Mouse (Mus musculus) olfactory bulb, adult 2 months (tissue): ENCODE data around the gene Maml1. TPM values are rescaled to one million over a fixed set of nuclear protein-coding genes. Genes with fewer than 3 reads are reported as not detected.

ENCODE experiments used
- H3K27ac ChIP-seq: fragments of 200-500 bp; 2 replicates; pipeline ENCODE4 v1.5.1; 2012; ENCODE audit warnings: low read depth, low read length; ENCODE audit not compliant: insufficient read depth
- H3K4me1 ChIP-seq: fragments of 200-500 bp; 2 replicates; pipeline ENCODE4 v1.6.1; 2012; ENCODE audit warnings: low read length; ENCODE audit not compliant: control insufficient read depth, insufficient read depth
- H3K4me3 ChIP-seq: fragments of 200-500 bp; 2 replicates; pipeline ENCODE4 v1.5.1; 2012; ENCODE audit warnings: mild to moderate bottlenecking, low read depth, low read length, moderate library complexity; ENCODE audit not compliant: insufficient read depth
- CTCF ChIP-seq: fragments of 200-500 bp; IDR thresholded peaks from 2 replicates; pipeline ENCODE4 v1.5.1; 2012; ENCODE audit warnings: low read depth, mild to moderate bottlenecking, low read length, moderate library complexity; ENCODE audit not compliant: insufficient read depth
- POLR2A ChIP-seq: fragments of 200-500 bp; IDR thresholded peaks from 2 replicates; pipeline ENCODE4 v1.6.1; 2012; ENCODE audit warnings: mild to moderate bottlenecking, low read depth, low read length, moderate library complexity; ENCODE audit not compliant: insufficient read depth
- WGBS: fragments of 180-500 bp; shearing (Covaris S2); methylation state at CpG from one replicate; pipeline ENCODE4 v1.1.7; 2018; 5-methylcytosine and 5-hydroxymethylcytosine counted together
- polyA plus RNA-seq: library from polyadenylated mRNA; stranded (reverse); fragments of >200 nt; gene quantifications from 2 replicates; pipeline ENCODE4 v1.2.4, GENCODE M21; 2012; ENCODE audit warnings: low replicate concordance; ENCODE audit not compliant: missing spikeins, insufficient read depth, insufficient read length

Maml1 gene
- polyA plus RNA-seq, 1 experiment: not detected

GRCm38 (mm10) chr11:50269885-50270284, 22.2 kb downstream of the Maml1 start:
- peaks cover 14% of the 10 kb centered on the region for H3K4me1 ChIP-seq
- no peak overlapping the region for H3K27ac ChIP-seq
- TF ChIP-seq POLR2A (no peak), CTCF (no peak)
- H3K4me3 ChIP-seq: no peak overlapping the region
- WGBS: 96% methylated on average over 1 of the region's 1 CpGs

- Histone ChIP-seq H3K4me3 (no peak overlapping the region), H3K4me1 (peaks cover 13% of the 10 kb centered on the region), H3K27ac (no peak overlapping the region)
- 61% methylated on average over 2 of the region's 2 CpGs for WGBS
- TF ChIP-seq CTCF (no peak), POLR2A (no peak)
Measured at GRCm38 (mm10) chr11:50269163-50269562, 22.9 kb downstream of the Maml1 start.

GRCm38 (mm10) chr11:50266997-50267396, 25.1 kb downstream of the Maml1 start:
- WGBS: 94% methylated on average over 3 of the region's 3 CpGs
- TF ChIP-seq POLR2A: no peak
- no peak for TF ChIP-seq CTCF
- no peak overlapping the region for H3K4me3 ChIP-seq
- H3K4me1 ChIP-seq: peaks cover 8% of the 10 kb centered on the region
- no peak overlapping the region for H3K27ac ChIP-seq

GRCm38 (mm10) chr11:50265931-50266330, 26.2 kb downstream of the Maml1 start:
- H3K27ac ChIP-seq: no peak overlapping the region
- no peaks in the 10 kb centered on the region; the same call in 1 of the 2 replicates for H3K4me1 ChIP-seq
- TF ChIP-seq POLR2A (no peak), CTCF (no peak)
- WGBS: 88% methylated on average over 8 of the region's 8 CpGs
- H3K4me3 ChIP-seq: no peak overlapping the region

GRCm38 (mm10) chr11:50263198-50263597, 28.9 kb downstream of the Maml1 start:
- WGBS: 88% methylated on average over 3 of the region's 3 CpGs
- H3K4me3 ChIP-seq: no peak overlapping the region
- TF ChIP-seq CTCF: no peak
- TF ChIP-seq POLR2A: no peak
- H3K27ac ChIP-seq: no peak overlapping the region
- no peaks in the 10 kb centered on the region; the same call in 1 of the 2 replicates for H3K4me1 ChIP-seq

GRCm38 (mm10) chr11:50262020-50262419, 30.1 kb downstream of the Maml1 start:
- H3K27ac ChIP-seq: no peak overlapping the region
- no peak overlapping the region for H3K4me3 ChIP-seq
- H3K4me1 ChIP-seq: no peaks in the 10 kb centered on the region; the same call in 1 of the 2 replicates
- TF ChIP-seq POLR2A: no peak
- no peak for TF ChIP-seq CTCF
- 74% methylated on average over 4 of the region's 4 CpGs for WGBS

GRCm38 (mm10) chr11:50258310-50258709, 33.8 kb downstream of the Maml1 start:
- TF ChIP-seq CTCF: no peak
- TF ChIP-seq POLR2A: no peak
- 85% methylated on average over 7 of the region's 7 CpGs for WGBS
- no peak overlapping the region for H3K27ac ChIP-seq
- no peak overlapping the region for H3K4me3 ChIP-seq
- H3K4me1 ChIP-seq: peaks cover 24% of the 10 kb centered on the region

GRCm38 (mm10) chr11:50256615-50257014, 35.5 kb downstream of the Maml1 start:
- TF ChIP-seq POLR2A (no peak), CTCF (no peak)
- Histone ChIP-seq H3K4me3 (no peak overlapping the region), H3K4me1 (peaks cover 27% of the 10 kb centered on the region), H3K27ac (no peak overlapping the region)
- 59% methylated on average over 7 of the region's 7 CpGs for WGBS

- WGBS: 11% methylated on average over 12 of the region's 12 CpGs
- Histone ChIP-seq H3K4me3 (no peak overlapping the region), H3K4me1 (peaks cover 27% of the 10 kb centered on the region), H3K27ac (no peak overlapping the region)
- TF ChIP-seq POLR2A (no peak), CTCF (no peak)
Measured at GRCm38 (mm10) chr11:50254010-50254580, 38.0 kb downstream of the Maml1 start.
